Mouse (Mus musculus) neutrophil, adult 83 days (primary cell): Measurements from ENCODE around the gene Sox10. TPM values are rescaled to one million over a fixed set of nuclear protein-coding genes. Genes with fewer than 3 reads are reported as not detected.

Experiments used
- total RNA-seq, 2 experiments: library from RNA; stranded (reverse); gene quantifications; one replicate each; pipeline ENCODE4 v1.2.4; 2023

The Sox10 gene
- not detected for total RNA-seq

GRCm38 (mm10) chr15:79165140-79165539, at the start of gene Sox10:
TSS of gene Sox10 (minus strand) at chr15:79165240.

GRCm38 (mm10) chr15:79140866-79141565, 24.0 kb downstream of the Sox10 start, which contains the start of the genes Polr2f and 1700088E04Rik:
TSS of gene Polr2f (plus strand) at chr15:79141009.
TSS of gene 1700088E04Rik (minus strand) at chr15:79141253.

DNA sequence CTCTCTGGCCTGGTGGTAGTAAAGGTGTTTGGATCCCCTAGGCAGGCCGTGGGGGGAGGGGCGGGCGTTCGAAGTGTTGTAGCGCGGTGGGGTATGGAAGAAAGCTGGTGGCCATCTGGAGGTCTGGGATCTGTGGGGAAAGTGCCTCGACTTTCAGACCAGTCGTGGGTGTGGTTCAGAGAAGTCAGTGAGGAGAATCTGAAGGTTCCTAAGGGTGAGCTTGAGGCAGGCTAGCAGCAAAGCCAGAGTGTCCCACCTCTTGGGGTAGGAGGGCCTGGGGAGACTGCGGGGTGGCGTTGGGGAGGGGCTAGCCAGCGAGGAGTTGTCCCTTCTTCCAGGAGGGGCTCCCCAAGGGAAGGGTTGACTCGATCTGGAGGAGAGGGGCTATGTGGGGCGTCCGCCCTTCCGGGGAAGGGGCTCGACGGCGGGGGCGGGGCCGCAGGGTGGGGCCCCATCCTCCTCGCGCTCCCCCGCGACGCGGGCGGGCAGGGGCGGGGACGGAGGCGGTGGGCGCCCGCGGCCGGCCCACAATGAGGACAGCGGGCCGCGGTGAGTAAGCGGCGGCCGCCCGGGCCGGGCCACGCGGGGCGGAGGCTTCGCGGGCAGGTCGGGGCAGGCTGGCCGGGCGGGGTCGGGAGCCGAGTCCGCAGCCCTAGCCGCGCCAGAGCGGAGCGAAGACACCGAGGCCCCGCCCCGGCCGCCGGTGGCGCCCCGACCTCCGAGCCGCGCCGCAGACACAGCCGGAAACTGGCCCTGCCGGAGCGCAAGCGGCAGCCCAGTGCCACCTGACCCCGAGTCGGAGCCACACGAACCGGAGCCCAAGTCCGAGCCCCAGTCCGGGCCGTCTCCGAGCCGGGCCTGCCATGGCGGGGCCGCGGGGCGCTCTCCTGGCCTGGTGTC, 56.4 kb downstream of the Sox10 start, which contains the start of gene Micall1:
Gene Micall1 (plus strand): TSS at position 478 of the 900 bp plus-strand sequence.

Other genes starting within 250 kb of the Sox10 start
- gene Lgals1, start 238.5 kb downstream of the Sox10 start, total RNA-seq = 100 to 1,000 TPM; 207 to 230 TPM
- gene Nol12, start 230.3 kb downstream of the Sox10 start, total RNA-seq = 10 to 100 TPM; 20.0 to 20.1 TPM
- gene Triobp, start 217.5 kb downstream of the Sox10 start, total RNA-seq = 100 to 1,000 TPM; 154 to 157 TPM
- gene H1f0, start 136.8 kb downstream of the Sox10 start, total RNA-seq = 10 to 100 TPM; 30.8 to 40.6 TPM
- not detected for gene Galr3, start 123.4 kb downstream of the Sox10 start, total RNA-seq
- gene Ankrd54, start 102.3 kb downstream of the Sox10 start, total RNA-seq = 10 to 100 TPM; 16.0 to 20.0 TPM
- 10 to 100 TPM; 73.8 to 78.1 TPM for gene Eif3l, start 90.1 kb downstream of the Sox10 start, total RNA-seq
- gene Micall1, start 56.3 kb downstream of the Sox10 start, total RNA-seq = 10 to 100 TPM; 10.2 to 13.6 TPM
- gene Polr2f, start 24.2 kb downstream of the Sox10 start, total RNA-seq = 10 to 100 TPM; 35.3 to 37.1 TPM
- gene 1700088E04Rik, start 24.0 kb downstream of the Sox10 start, total RNA-seq = not detected
- gene Pick1, start 63.9 kb upstream of the Sox10 start, total RNA-seq = 1 to 10 TPM; 6.0 TPM
- not detected for gene Gm49486, start 64.2 kb upstream of the Sox10 start, total RNA-seq
- not detected for gene Slc16a8, start 89.5 kb upstream of the Sox10 start, total RNA-seq
- gene Baiap2l2, start 120.3 kb upstream of the Sox10 start, total RNA-seq = under 1 TPM in 1 of 2 experiments, not detected in 1; 0.81 TPM
- gene Pla2g6, start 163.2 kb upstream of the Sox10 start, total RNA-seq = 1 to 10 TPM; 4.3 to 6.6 TPM
- gene Maff, start 181.4 kb upstream of the Sox10 start, total RNA-seq = 10 to 100 TPM; 15.4 to 16.2 TPM
- 10 to 100 TPM; 57.6 to 66.4 TPM for gene Tmem184b, start 238.3 kb upstream of the Sox10 start, total RNA-seq